Mouse (Mus musculus) thymus, postnatal 14 days (tissue): ENCODE data around the gene Ecsit.
"Not testable (repeated sequence)": the region's sequence is repeated elsewhere in the genome, so short reads cannot be mapped to it uniquely, and the experiment has no call there.

Experiments
- DNase-seq: peaks from one replicate; pipeline ENCODE4 v3.0.0; 2021

Gene Ecsit

DNA sequence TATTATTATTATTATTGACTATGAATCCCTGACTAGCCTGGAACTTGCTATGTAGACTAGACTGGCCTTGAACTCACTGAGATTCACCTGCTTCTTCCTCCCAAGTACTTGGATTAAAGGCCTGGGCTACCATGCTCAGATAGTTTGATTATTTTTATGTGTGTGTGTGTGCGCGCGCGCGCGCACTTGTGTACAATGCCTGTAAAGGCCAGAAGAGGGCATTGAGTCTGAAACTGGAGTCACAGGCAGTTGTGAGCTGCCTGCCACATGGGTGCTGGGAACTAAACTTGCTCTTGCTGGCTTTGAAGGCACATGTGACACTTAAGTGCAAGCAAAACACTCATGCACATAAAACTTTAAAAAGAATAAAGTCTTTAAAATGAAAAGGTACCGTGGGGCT is 4.0 kb upstream of the Ecsit start:
- no peak for DNase-seq

DNA sequence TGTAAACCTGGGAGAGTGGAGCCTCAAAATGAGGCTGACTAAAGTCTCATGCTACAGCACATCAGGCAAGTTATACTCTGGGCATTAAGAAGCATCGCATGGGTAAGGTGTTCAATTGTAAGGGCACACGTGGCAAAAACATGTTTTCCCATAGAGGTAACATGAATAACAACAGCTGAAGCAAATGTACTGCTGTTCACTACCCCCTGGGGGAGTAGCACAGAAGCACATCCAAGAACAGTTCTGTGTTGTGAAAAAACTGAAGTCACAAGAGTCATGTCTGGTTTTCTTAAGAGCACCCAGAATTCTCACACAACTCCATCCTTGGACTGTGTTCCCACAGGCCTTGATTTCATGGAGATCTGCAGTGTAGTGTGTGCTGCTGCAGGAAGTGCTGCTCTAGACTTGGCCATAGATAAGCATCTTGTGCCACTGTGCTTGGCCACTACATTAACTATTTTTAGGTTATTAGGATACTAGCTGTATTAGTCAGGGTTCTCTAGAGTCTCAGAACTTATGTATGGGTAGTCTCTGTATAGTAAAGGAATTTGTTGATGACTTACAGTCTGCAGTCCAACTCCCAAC is 1.9 kb upstream of the Ecsit start:
- DNase-seq, result no peak

GRCm38 (mm10) chr9:22086012-22086411 is 774 bp upstream of the Ecsit start:
- no peak for DNase-seq

GRCm38 (mm10) chr9:22084667-22085021 is 594 bp downstream of the Ecsit start:
- DNase-seq, result no peak

DNA sequence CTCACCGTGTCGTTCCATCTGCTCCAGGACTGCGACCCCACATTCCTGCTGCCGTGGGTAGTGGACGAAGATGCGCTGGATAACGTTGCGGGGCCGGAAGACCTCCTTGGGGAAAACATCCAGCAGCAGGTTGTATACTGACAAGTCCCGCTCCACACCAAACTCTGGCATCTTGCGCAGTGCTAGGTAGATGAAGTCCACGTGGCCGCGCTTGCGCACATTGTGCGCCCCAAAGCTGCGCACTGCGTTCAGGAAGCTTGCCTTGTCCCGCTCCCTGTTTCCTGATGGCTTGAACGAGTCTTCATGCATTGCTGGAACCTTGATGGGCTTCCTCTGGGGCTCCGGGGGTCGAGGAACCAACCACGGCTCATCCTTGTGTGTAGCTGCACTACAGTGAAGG is 9.0 kb downstream of the Ecsit start:
- no peak for DNase-seq

DNA sequence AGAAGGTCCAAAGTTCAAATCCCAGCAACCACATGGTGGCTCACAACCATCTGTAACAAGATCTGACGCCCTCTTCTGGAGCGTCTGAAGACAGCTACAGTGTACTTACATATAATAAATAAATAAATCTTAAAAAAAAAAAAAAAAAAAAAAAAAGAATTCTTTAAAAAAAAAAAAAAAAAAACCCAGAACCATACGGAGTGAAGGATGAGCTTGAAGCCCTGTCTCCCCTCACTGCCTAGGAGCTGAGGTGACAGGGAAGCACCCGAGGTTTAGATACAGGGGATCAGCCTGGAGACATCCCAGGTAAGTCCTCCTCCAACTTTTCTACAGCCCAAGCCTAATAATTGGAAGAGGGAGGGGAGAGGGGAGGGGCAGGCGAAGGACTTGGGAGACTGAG is 9.5 kb downstream of the Ecsit start:
- DNase-seq, result not testable (repeated sequence)

DNA sequence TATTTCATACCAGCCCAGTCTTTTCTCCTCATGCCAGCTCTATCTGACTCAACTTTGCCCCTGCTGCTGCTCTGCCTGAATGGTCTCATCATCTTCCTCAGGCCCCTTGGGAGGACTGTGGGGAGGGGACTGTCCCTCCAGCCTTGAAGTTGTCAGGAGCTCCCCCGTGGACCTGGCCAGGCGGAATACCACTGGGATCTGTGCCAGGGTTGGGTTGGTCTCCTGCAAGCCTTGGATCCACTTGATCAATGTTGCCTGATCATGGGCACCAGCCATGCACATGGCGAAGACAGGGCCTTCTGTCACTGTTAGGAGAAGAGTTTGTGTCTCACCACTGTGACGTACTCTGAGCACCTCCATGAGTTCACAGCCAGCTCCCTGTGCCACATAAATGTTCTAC is 13.0 kb downstream of the Ecsit start:
- DNase-seq, result no peak

- DNase-seq, result peak; percentile 97
Observed at GRCm38 (mm10) chr9:22070791-22071573, 14.3 kb downstream of the Ecsit start, which contains the start of the genes Gm49318 and Zfp653. Gene Gm49318, minus strand, starts transcription at chr9:22071259. Gene Zfp653, minus strand, starts transcription at chr9:22071376.

DNA sequence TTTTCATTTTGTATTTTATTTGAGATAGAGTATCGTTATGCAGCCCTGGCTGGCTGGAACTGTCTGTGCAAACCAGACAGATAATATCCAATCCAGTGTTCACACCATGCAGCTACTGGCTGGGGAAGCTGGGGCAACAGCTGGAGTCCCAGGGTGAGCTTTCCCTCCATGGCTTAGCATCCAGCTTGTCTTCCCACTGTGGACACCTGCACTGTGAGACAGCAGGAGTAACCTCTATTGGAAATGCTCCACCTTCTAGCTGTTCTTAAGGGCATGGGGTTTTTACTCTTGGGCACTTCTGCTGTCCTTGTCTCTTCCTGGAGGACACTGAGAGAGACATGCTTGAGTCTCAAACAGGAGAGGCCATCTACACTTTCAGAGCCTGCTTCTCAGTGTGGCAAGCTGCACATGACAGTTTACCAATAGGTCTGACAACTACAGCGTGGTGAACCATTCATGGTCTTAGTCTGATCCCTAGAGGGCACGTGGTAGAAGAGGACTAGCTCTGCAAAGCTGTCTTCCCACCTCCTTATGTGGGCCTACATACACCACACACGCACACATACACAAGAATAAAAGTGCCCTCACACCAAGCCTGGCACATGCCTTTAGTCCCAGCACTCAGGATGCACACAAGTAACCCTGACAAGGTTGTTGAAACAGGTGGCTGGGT is 15.2 kb downstream of the Ecsit start:
- no peak for DNase-seq

DNA sequence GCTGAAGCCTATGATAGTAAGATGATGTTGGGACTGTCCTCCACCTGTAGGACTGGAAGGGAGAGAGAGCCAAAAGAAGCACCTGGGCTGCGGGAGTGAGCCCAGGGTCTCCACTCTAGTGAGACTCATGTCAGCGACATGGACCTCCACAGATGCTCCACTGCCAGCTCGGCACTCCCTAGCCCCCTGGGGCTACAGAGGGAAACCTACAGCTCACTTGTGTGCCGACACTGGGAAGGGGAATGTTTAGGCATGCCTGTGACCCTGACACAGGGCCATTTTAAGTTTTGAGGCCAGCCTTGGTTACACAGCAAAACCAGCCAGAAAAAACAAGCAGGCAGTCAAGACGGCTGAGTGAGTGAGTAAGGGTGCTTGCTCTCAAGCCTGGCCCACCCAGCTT is 18.0 kb downstream of the Ecsit start:
- DNase-seq, result no peak

DNA sequence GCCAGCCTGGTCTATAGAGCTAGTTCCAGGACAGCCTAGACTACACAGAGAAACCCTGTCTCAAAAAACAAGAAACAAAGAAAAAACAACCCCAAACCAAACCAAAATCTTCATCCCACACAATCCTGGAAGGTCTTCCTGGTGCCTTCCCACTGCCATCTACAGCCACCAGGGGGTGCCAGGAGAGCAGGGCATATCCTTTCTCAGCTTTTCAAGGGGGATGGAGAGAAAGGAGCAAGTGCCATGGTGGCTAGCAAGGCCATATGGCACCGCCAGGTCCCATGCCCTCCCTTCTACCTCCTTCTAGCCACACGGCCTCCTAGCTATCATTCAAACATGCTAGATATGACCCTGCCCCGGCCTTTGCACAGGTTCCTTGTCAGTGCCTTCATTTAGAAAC is 18.8 kb downstream of the Ecsit start:
- peak; percentile 74 for DNase-seq

- no peak for DNase-seq
Observed at GRCm38 (mm10) chr9:22065642-22066041, 19.6 kb downstream of the Ecsit start.

GRCm38 (mm10) chr9:22064341-22064740 is 20.9 kb downstream of the Ecsit start:
- no peak for DNase-seq

DNA sequence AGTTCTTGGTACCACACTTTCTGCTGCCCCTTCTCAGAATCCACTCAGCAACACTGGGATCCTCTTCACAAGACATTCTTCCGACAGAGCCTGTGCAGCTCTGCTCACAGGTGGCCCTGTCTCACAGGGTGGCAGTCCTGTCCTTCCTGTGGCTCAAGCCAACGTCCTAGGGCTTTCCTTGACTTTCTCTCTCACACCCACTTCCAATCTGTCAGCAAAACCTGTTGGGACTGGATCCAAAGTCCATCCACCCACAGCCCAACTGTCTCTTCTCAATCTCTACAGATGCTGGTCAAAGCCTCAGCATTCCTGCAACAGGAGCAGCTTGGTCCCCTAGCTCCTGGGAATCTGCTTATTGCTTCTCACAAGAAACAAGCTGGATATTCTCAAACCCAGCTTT is 23.9 kb downstream of the Ecsit start:
- DNase-seq, result no peak

DNA sequence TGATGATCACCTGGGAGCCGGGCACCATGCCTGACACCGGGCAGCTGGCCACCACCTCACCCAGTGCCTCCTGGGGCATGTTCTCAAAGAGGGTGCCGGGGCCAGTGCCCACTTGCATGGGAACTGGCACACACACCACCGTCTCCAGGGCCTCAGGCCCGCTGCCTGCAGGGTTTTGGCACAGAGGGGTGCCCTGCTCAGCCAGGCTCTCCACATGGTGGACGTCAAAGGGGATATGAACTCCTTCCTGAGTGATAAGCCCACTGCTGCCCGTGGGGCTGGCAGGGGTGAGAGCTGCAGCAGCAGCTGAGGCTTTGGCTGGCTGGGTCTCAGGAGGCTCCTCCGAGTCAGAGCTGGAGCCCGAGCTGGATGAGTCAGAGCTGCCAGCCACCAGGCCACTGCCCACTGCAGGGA is 27.2 kb downstream of the Ecsit start:
- no peak for DNase-seq

- DNase-seq, result no peak
Observed at GRCm38 (mm10) chr9:22057031-22057517, 28.2 kb downstream of the Ecsit start.

DNA sequence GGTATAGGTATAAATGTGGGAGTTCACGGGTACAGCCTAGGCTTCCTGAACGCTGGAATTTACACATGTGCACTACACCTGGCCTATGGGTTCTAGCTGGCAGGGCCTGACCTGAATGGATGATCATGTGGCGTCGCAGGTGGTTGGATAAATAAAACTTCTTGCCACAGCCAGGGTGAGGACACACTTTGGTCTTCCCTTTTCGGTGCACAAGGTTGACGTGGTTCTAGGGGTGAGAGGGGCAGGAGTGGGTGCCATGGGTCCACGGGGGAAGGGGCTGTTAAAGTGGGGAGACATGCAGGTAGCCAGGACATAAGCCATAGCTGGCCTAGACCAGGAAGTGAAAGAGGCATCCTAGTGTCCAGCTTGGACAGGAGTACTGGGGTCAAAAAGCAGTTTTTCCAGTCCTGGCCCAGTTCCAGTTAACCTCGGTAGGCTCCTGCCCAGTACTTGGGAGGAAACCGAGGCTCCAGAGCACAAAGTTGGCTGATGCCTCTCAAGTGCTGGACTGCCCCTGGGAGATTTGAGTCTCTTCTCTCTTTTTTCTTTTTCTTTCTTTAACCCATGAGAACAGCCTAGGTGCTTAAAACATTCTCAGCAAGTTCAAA is 28.8 kb downstream of the Ecsit start:
- no peak for DNase-seq

DNA sequence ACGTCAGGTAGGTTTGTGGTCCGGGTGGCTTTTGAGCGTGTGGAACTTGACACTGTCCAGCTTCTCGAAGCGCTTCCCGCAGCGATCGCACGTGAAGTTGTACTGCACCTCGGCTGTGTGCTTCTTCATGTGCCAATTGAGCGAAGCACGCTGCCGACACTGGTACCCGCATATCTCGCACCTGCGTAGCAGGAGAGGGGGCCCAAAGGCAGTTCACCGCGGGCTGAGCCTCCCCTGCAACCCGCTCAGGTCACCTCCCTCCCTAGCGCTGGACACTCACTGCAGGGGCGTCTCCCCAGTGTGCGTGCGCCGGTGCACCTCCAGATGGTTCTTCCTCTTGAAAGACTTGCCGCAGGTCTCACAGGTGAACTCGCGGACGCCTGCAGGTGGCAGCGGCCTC is 29.5 kb downstream of the Ecsit start:
- no peak for DNase-seq

GRCm38 (mm10) chr9:22054411-22055076 is 30.7 kb downstream of the Ecsit start:
- DNase-seq, result peak; percentile 85

DNA sequence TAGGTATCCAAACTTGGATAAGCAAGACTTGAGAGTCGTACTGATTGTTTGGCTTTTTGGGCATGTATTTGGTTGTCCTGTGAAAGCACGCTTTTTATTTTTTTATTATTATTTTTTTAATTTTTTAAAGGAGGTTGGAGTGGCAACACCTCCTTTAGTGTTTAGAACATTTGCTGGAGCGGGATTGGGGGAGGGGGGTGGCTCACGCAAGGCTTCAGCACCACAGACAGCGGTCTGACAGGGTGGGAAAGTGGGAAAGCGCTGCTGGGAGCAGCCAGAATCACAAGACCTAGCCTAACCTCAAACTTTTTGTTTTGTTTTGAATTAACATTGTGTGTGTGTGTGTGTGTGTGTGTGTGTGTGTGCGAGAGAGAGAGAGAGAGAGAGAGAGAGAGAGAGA is 31.6 kb downstream of the Ecsit start:
- DNase-seq, result no peak

GRCm38 (mm10) chr9:22051958-22052254 is 33.3 kb downstream of the Ecsit start, which contains the start of gene Elavl3:
Gene Elavl3, minus strand, starts transcription at chr9:22052023.
- DNase-seq, result peak; percentile 69

DNA sequence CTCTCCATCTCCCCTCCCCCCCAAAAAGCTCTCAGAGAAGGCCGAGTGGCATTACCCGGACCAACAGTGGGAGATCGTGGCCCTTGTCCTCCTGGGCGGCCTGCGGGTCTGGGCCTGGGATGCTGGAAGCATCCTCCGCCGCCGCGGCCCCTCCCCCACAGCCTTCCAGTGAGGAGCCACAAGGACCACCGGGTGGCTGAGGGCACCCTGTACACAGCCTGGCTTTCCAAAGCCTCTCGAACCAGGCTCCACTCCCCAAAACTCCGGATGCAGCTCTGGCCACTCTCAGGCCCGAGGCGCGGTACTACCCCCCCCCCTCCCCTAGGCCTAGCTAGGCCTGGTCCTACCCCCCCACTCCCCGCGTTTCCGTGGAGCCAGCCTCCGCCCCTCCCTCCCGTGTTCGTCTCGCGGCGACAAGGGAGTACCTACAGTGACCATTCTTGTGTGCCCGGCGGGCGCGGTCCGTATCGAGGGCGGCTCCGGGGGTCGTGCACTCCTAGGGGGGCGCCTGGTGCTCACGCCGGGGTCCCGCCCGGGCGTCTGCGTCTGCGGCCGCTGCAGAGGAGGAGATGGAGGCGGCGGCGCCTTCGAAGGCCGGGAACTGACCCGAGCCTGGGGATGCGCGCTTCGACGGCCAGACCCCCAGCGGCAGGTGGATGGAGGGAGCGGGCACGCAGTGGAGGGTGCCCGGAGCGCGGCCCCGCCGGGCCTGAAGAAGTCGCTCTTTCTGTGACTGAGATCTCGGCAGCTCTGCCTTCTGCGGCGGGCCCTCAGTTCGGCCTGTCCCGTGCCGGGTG is 33.9 kb downstream of the Ecsit start:
- DNase-seq, result peak; percentile 27
